Mouse (Mus musculus): ENCODE data around the gene Trio. TPM values are rescaled to one million over a fixed set of nuclear protein-coding genes. Genes with fewer than 3 reads are reported as not detected.

Gene Trio
- polyA plus RNA-seq, 1 experiment = 56.3 TPM

DNA sequence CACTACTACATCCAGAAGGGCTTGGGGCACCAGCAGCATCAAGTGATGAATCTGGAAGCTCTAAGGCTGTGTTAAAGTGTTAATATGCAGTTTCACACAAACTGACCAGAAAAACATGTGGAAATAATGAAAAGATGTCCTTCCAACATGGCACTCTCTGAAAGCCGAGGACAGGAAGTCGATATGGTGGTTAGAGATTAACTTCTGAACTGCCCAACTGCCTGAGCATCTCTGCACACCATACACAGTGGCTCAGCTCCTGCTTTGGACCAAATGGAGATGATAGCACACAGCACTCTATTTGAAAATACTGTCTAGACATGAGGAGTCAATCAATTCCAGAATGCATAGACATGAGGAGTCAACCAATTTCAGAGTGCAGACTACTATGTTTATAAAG, 40.8 kb downstream of the Trio start:
- Histone ChIP-seq H3K79me2 (ENCODE audit: control insufficient read depth, insufficient read depth) (peaks cover 100% of the 10 kb centered on the region), H3K36me3 (ENCODE audit: control insufficient read depth, insufficient read depth) (no peaks in the 10 kb centered on the region), H3K4me3 (no peak overlapping the region), H3ac (ENCODE audit: control insufficient read depth, insufficient read length) (no peak overlapping the region), H3K27me3 (ENCODE audit: control insufficient read depth, insufficient read depth, insufficient read length) (no peaks in the 10 kb centered on the region), H3K4me2 (ENCODE audit: low read depth) (no peak overlapping the region)
- TF ChIP-seq MYOG (IDR thresholded peaks at IDR 0.05; ENCODE audit: control insufficient read depth in 1 of 3, insufficient read depth in 1 of 3, insufficient read length in 2 of 3, low read depth in 2 of 3) = no peak
- no peak for TF ChIP-seq TCF3 (IDR thresholded peaks at IDR 0.05; ENCODE audit: insufficient read length, low read depth)
- no peak for TF ChIP-seq TCF12 (IDR thresholded peaks at IDR 0.05; ENCODE audit: insufficient read depth, poor library complexity, severe bottlenecking)
- TF ChIP-seq USF1 (IDR thresholded peaks at IDR 0.05; ENCODE audit: low read depth) = no peak
- TF ChIP-seq REST (IDR thresholded peaks at IDR 0.05; ENCODE audit: insufficient read depth, insufficient read length) = no peak
- no peak for TF ChIP-seq POLR2A (IDR thresholded peaks at IDR 0.05; ENCODE audit: insufficient read length, low read depth)
- TF ChIP-seq POLR2AphosphoS2 (IDR thresholded peaks at IDR 0.05; ENCODE audit: insufficient read length, low read depth) = no peak
- no peak for TF ChIP-seq CEBPB (IDR thresholded peaks at IDR 0.05; ENCODE audit: insufficient read depth, poor library complexity, severe bottlenecking)
- no peak for TF ChIP-seq E2F4 (IDR thresholded peaks at IDR 0.05; ENCODE audit: insufficient read depth)
- TF ChIP-seq SRF (IDR thresholded peaks at IDR 0.05; ENCODE audit: control insufficient read depth, insufficient read length, low read depth) = no peak
- TF ChIP-seq MAX (IDR thresholded peaks at IDR 0.05; ENCODE audit: low read depth) = no peak
- no peak for TF ChIP-seq MYOD1 (IDR thresholded peaks at IDR 0.05; ENCODE audit: control insufficient read depth in 1 of 3, insufficient read length in 2 of 3, low read depth in 2 of 3)

GRCm38 (mm10) chr15:27981764-27982500, 43.7 kb downstream of the Trio start:
- H3K27me3 ChIP-seq (ENCODE audit: control insufficient read depth, insufficient read depth, insufficient read length) = no peaks in the 10 kb centered on the region
- no peak overlapping the region for H3K4me3 ChIP-seq
- no peak overlapping the region for H3K4me2 ChIP-seq (ENCODE audit: low read depth)
- TF ChIP-seq USF1 (IDR thresholded peaks at IDR 0.05; ENCODE audit: low read depth) (no peak), POLR2A (IDR thresholded peaks at IDR 0.05; ENCODE audit: insufficient read length, low read depth) (no peak), TCF12 (IDR thresholded peaks at IDR 0.05; ENCODE audit: insufficient read depth, poor library complexity, severe bottlenecking) (no peak), TCF3 (IDR thresholded peaks at IDR 0.05; ENCODE audit: insufficient read length, low read depth) (no peak), POLR2AphosphoS2 (IDR thresholded peaks at IDR 0.05; ENCODE audit: insufficient read length, low read depth) (no peak), MYOD1 (IDR thresholded peaks at IDR 0.05; ENCODE audit: control insufficient read depth in 1 of 3, insufficient read length in 2 of 3, low read depth in 2 of 3) (no peak), CEBPB (IDR thresholded peaks at IDR 0.05; ENCODE audit: insufficient read depth, poor library complexity, severe bottlenecking) (no peak), MYOG (IDR thresholded peaks at IDR 0.05; ENCODE audit: control insufficient read depth in 1 of 3, insufficient read depth in 1 of 3, insufficient read length in 2 of 3, low read depth in 2 of 3) (no peak), MAX (IDR thresholded peaks at IDR 0.05; ENCODE audit: low read depth) (no peak), REST (IDR thresholded peaks at IDR 0.05; ENCODE audit: insufficient read depth, insufficient read length) (no peak), E2F4 (IDR thresholded peaks at IDR 0.05; ENCODE audit: insufficient read depth) (no peak), SRF (IDR thresholded peaks at IDR 0.05; ENCODE audit: control insufficient read depth, insufficient read length, low read depth) (no peak)
- H3ac ChIP-seq (ENCODE audit: control insufficient read depth, insufficient read length) = no peak overlapping the region
- no peaks in the 10 kb centered on the region for H3K36me3 ChIP-seq (ENCODE audit: control insufficient read depth, insufficient read depth)
- peaks cover 100% of the 10 kb centered on the region for H3K79me2 ChIP-seq (ENCODE audit: control insufficient read depth, insufficient read depth)

- Histone ChIP-seq H3K4me3 (no peak overlapping the region), H3K36me3 (ENCODE audit: control insufficient read depth, insufficient read depth) (no peaks in the 10 kb centered on the region), H3ac (ENCODE audit: control insufficient read depth, insufficient read length) (no peak overlapping the region), H3K4me2 (ENCODE audit: low read depth) (no peak overlapping the region), H3K27me3 (ENCODE audit: control insufficient read depth, insufficient read depth, insufficient read length) (no peaks in the 10 kb centered on the region), H3K79me2 (ENCODE audit: control insufficient read depth, insufficient read depth) (peaks cover 100% of the 10 kb centered on the region)
- TF ChIP-seq SRF (IDR thresholded peaks at IDR 0.05; ENCODE audit: control insufficient read depth, insufficient read length, low read depth) = no peak
- TF ChIP-seq MAX (IDR thresholded peaks at IDR 0.05; ENCODE audit: low read depth) = no peak
- TF ChIP-seq USF1 (IDR thresholded peaks at IDR 0.05; ENCODE audit: low read depth) = no peak
- TF ChIP-seq MYOG (IDR thresholded peaks at IDR 0.05; ENCODE audit: control insufficient read depth in 1 of 3, insufficient read depth in 1 of 3, insufficient read length in 2 of 3, low read depth in 2 of 3) = no peak
- TF ChIP-seq POLR2AphosphoS2 (IDR thresholded peaks at IDR 0.05; ENCODE audit: insufficient read length, low read depth) = no peak
- TF ChIP-seq E2F4 (IDR thresholded peaks at IDR 0.05; ENCODE audit: insufficient read depth) = no peak
- no peak for TF ChIP-seq MYOD1 (IDR thresholded peaks at IDR 0.05; ENCODE audit: control insufficient read depth in 1 of 3, insufficient read length in 2 of 3, low read depth in 2 of 3)
- TF ChIP-seq TCF3 (IDR thresholded peaks at IDR 0.05; ENCODE audit: insufficient read length, low read depth) = no peak
- no peak for TF ChIP-seq REST (IDR thresholded peaks at IDR 0.05; ENCODE audit: insufficient read depth, insufficient read length)
- no peak for TF ChIP-seq TCF12 (IDR thresholded peaks at IDR 0.05; ENCODE audit: insufficient read depth, poor library complexity, severe bottlenecking)
Observed at GRCm38 (mm10) chr15:27981258-27981657, 44.4 kb downstream of the Trio start.

DNA sequence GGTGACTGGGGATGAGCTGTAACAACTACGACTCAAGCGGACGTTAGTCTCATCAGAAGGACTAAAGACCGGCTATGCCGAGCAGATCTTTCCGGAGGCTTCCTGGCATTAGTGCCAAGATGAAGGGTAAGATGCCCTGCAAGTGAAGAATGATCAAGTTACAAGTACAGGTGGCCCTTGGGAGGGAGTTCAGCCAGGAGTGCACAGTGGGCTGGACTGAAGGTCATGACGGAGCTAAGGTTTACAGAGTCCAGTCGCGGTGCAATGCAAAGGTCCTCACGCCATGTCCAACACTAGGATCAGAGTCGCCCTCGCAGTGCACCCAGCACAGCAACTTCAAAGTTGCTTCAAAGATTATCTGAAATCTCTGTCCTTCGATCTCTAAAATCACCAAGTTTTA, 45.2 kb downstream of the Trio start:
- TF ChIP-seq MYOD1 (IDR thresholded peaks at IDR 0.05; ENCODE audit: control insufficient read depth in 1 of 3, insufficient read length in 2 of 3, low read depth in 2 of 3) (no peak), REST (IDR thresholded peaks at IDR 0.05; ENCODE audit: insufficient read depth, insufficient read length) (no peak), POLR2AphosphoS2 (IDR thresholded peaks at IDR 0.05; ENCODE audit: insufficient read length, low read depth) (peak; percentile 52), CEBPB (IDR thresholded peaks at IDR 0.05; ENCODE audit: insufficient read depth, poor library complexity, severe bottlenecking) (no peak), MYOG (IDR thresholded peaks at IDR 0.05; ENCODE audit: control insufficient read depth in 1 of 3, insufficient read depth in 1 of 3, insufficient read length in 2 of 3, low read depth in 2 of 3) (no peak), TCF12 (IDR thresholded peaks at IDR 0.05; ENCODE audit: insufficient read depth, poor library complexity, severe bottlenecking) (no peak), E2F4 (IDR thresholded peaks at IDR 0.05; ENCODE audit: insufficient read depth) (no peak), MAX (IDR thresholded peaks at IDR 0.05; ENCODE audit: low read depth) (no peak)
- no peak overlapping the region for H3K4me2 ChIP-seq (ENCODE audit: low read depth)
- H3ac ChIP-seq (ENCODE audit: control insufficient read depth, insufficient read length) = no peak overlapping the region
- no peaks in the 10 kb centered on the region for H3K36me3 ChIP-seq (ENCODE audit: control insufficient read depth, insufficient read depth)
- no peaks in the 10 kb centered on the region for H3K27me3 ChIP-seq (ENCODE audit: control insufficient read depth, insufficient read depth, insufficient read length)
- peaks cover 100% of the 10 kb centered on the region for H3K79me2 ChIP-seq (ENCODE audit: control insufficient read depth, insufficient read depth)
- no peak overlapping the region for H3K4me3 ChIP-seq

Measured in myocyte (in vitro differentiated cells).